Mouse (Mus musculus) liver, postnatal 0 days (tissue): ENCODE measurements around the gene Tceal3.
"Not testable (repeated sequence)": the region's sequence is repeated elsewhere in the genome, so short reads cannot be mapped to it uniquely, and the experiment has no call there.

Source experiments
- CTCF ChIP-seq: sonication (generic); IDR thresholded peaks from 2 replicates; pipeline ENCODE4 v1.5.1; 2016; ENCODE audit warnings: antibody characterized with exemption, low read depth
- EP300 ChIP-seq: IDR thresholded peaks from 2 replicates; pipeline ENCODE4 v1.6.1; 2016; ENCODE audit warnings: antibody characterized with exemption, low read depth, mild to moderate bottlenecking

DNA sequence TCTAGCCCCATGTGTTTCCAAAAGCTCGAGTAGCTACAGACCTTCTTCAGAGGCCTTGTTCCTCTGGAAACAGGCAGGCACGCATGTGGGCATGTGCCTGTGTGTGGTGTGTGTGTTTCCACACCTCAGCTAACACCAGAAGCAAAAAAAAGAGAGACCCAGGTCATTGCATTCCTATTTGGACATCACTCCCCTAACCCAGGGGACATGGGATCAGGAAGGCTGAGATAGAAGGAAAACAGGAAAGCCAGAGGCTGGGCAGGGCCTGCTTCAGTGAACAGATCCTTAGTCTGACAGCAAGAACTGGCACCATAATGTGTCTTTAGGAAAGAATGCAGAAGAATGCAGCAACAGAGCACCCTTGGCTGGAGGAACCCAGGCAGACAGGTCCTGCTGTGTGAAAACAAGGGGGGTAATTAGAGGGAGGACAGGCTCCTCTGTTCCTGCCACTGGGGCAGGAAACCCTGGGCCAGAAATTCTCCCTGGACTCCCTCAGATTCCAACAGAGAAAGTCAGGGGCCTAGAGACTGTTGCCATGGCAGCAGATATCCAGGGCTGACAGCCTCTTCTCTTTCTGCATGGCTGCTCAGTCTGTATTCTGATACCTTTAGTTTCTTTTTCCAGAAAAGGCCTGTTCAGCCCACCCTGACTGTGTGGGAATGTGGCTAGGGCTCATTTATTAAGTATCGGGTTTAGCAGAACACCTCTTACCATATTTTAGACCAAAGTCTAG is 124.3 kb downstream of the Tceal3 start:
- not testable (repeated sequence) for TF ChIP-seq CTCF, EP300
